ENCODE assay signal across 26 mouse cellular contexts in genomic region chr11:84610774-84611624, GRCm38 (mm10).
A peak's percentile ranks its signal among the peaks of the same experiment; 100 is the strongest.
DNase-seq lines count a peak whose midpoint lies in the region; ATAC-seq and TF ChIP-seq lines count a peak whose summit lies in the region.
"Had no signal": no experiment of that assay in that cellular context is flagged by ENCODE, and none has a peak within 500 bp of the region (broad histone marks: within the 10 kb centered on the region; RNA-seq: fewer than 3 reads in every experiment).

No protein-coding gene starts in this region.

- in situ Hi-C loops in CH12.LX (cut with MboI; ENCODE audit: low pct_ligation_motif_present, low pct_unique_long_range_greater_than_20kb, low sequenced_read_pairs), result no loop called here

- H3K36me3 ChIP-seq in hindbrain, embryonic 14.5 days (replicated peaks; ENCODE audit: control insufficient read depth, insufficient read depth), result no peaks in the 10 kb centered on the region
- no peaks in the 10 kb centered on the region for H3K36me3 ChIP-seq in hindbrain, embryonic 12.5 days
- H3K36me3 ChIP-seq in kidney, embryonic 16.5 days (ENCODE audit: insufficient read depth, low read length), result no peaks in the 10 kb centered on the region
- no peaks in the 10 kb centered on the region for H3K36me3 ChIP-seq in CH12.LX (replicated peaks in 1 of 2; ENCODE audit: control insufficient read depth in 1 of 2, insufficient read depth in 1 of 2, low read length in 1 of 2)
- H3K36me3 ChIP-seq in liver, postnatal 0 days (replicated peaks; ENCODE audit: insufficient read depth, low read length), result no peaks in the 10 kb centered on the region
- H3K36me3 ChIP-seq: embryonic facial prominence, embryonic 12.5 days; forebrain, embryonic 15.5 days; limb, embryonic 13.5 days had no signal

- WGBS in hindbrain, embryonic 14.5 days, result 52% methylated on average over 7 of the region's 7 CpGs
- WGBS in hindbrain, embryonic 12.5 days, result 59% methylated on average over 7 of the region's 7 CpGs
- 24% methylated on average over 7 of the region's 7 CpGs for WGBS in kidney, embryonic 16.5 days
- WGBS in liver, postnatal 0 days (ENCODE audit: insufficient replicate concordance), result 69% methylated on average over 7 of the region's 7 CpGs

- no peak overlapping the region for H3K4me3 ChIP-seq in hindbrain, embryonic 14.5 days (replicated peaks; ENCODE audit: low read length)
- H3K4me3 ChIP-seq in hindbrain, embryonic 12.5 days, result no peak overlapping the region
- H3K4me3 ChIP-seq in kidney, embryonic 16.5 days (ENCODE audit: low read length), result no peak overlapping the region
- H3K4me3 ChIP-seq in CH12.LX (replicated peaks in 1 of 3; ENCODE audit: low read depth in 2 of 3, low read length in 2 of 3, poor library complexity in 1 of 3), result no peak overlapping the region
- no peak overlapping the region for H3K4me3 ChIP-seq in liver, postnatal 0 days (ENCODE audit: low read depth, low read length)
- H3K4me3 ChIP-seq: embryonic facial prominence, embryonic 12.5 days; forebrain, embryonic 15.5 days; gastrocnemius, adult 2 months; limb, embryonic 13.5 days had no signal

- dilution Hi-C loops in CH12.LX (cut with MboI; ENCODE audit: extremely low pct_ligation_motif_present, extremely low pct_unique_long_range_greater_than_20kb, low sequenced_read_pairs), result no loop called here

- no peak for TF ChIP-seq CTCF in CH12.LX (conservative IDR thresholded peaks at IDR 0.05 in 1 of 2, IDR thresholded peaks at IDR 0.05 in 1 of 2; ENCODE audit: low read depth in 2 of 2, low read length in 2 of 2)
- no peak for TF ChIP-seq CTCF in brain, embryonic 14.5 days (IDR thresholded peaks at IDR 0.05; ENCODE audit: borderline replicate concordance, extremely low read depth, insufficient read depth, insufficient read length)
- no peak for TF ChIP-seq CTCF in liver, postnatal 0 days (IDR thresholded peaks at IDR 0.05; ENCODE audit: low read depth)

- H3K4me2 ChIP-seq in hindbrain, embryonic 14.5 days (replicated peaks), result no peak overlapping the region
- H3K4me2 ChIP-seq in hindbrain, embryonic 12.5 days (replicated peaks), result no peak overlapping the region
- no peak overlapping the region for H3K4me2 ChIP-seq in kidney, embryonic 16.5 days (replicated peaks; ENCODE audit: low read depth, low read length)
- peak overlapping the region; percentile 24; the same call in 1 of the 2 replicates for H3K4me2 ChIP-seq in CH12.LX (ENCODE audit: insufficient read depth, low read depth, poor library complexity, severe bottlenecking)
- H3K4me2 ChIP-seq in liver, postnatal 0 days (ENCODE audit: low read depth, low read length), result no peak overlapping the region
- H3K4me2 ChIP-seq: embryonic facial prominence, embryonic 12.5 days; forebrain, embryonic 15.5 days; heart, embryonic 11.5 days; limb, embryonic 13.5 days; liver, embryonic 11.5 days; midbrain, embryonic 11.5 days had no signal

- TF ChIP-seq POLR2A in CH12.LX (IDR thresholded peaks at IDR 0.05; ENCODE audit: low read depth, low read length), result no peak
- TF ChIP-seq POLR2A in brain, embryonic 14.5 days (IDR thresholded peaks at IDR 0.05; ENCODE audit: borderline replicate concordance, extremely low read depth, insufficient read depth, insufficient read length, poor library complexity, severe bottlenecking), result no peak

- peak overlapping the region; percentile 51; the same call in 1 of the 2 replicates for H3K27ac ChIP-seq in hindbrain, embryonic 14.5 days
- H3K27ac ChIP-seq in hindbrain, embryonic 12.5 days, result no peak overlapping the region
- no peak overlapping the region for H3K27ac ChIP-seq in kidney, embryonic 16.5 days (ENCODE audit: low read length)
- no peak overlapping the region for H3K27ac ChIP-seq in CH12.LX (ENCODE audit: insufficient read depth, low read depth)
- H3K27ac ChIP-seq in liver, postnatal 0 days (ENCODE audit: low read depth), result no peak overlapping the region
- H3K27ac ChIP-seq: embryonic facial prominence, embryonic 12.5 days; forebrain, embryonic 15.5 days; gastrocnemius, adult 2 months; limb, embryonic 13.5 days; stomach, postnatal 0 days had no signal

- DNase-seq in hindbrain, embryonic 14.5 days (ENCODE audit: low spot score), result peak; percentile 46
- no peak for DNase-seq in kidney, adult 11 months
- DNase-seq in CH12.LX (ENCODE audit: extremely low read depth), result no peak
- peak; percentile 65 for DNase-seq in brain, embryonic 14.5 days (ENCODE audit: low read depth)
- no peak for DNase-seq in adrenal gland, postnatal 4 days (ENCODE audit: low spot score in 2 of 2)
- no peak for DNase-seq in liver, postnatal 0 days
- DNase-seq: adrenal gland, adult 8-10 months; cerebellum, adult 11 months; cerebellum, postnatal 36 days; gastrocnemius, adult 2 months; gastrocnemius, postnatal 36 days; heart, adult 18-20 months; heart, postnatal 36 days; layer of hippocampus, adult 9-11 months; lung, postnatal 36 days; right cerebral cortex, postnatal 4 days; thymus, adult 18-20 months had no signal

- no peak for TF ChIP-seq RAD21 in CH12.LX (IDR thresholded peaks at IDR 0.05; ENCODE audit: low read depth, low read length)

- 0 out of 2 replicates have a peak, but pooled peaks cover 9% of the 10 kb centered on the region for H3K4me1 ChIP-seq in hindbrain, embryonic 14.5 days (replicated peaks; ENCODE audit: control insufficient read depth, insufficient read depth, low read length)
- no peaks in the 10 kb centered on the region for H3K4me1 ChIP-seq in hindbrain, embryonic 12.5 days
- peaks cover 12% of the 10 kb centered on the region for H3K4me1 ChIP-seq in kidney, embryonic 16.5 days (ENCODE audit: insufficient read depth, low read length)
- peaks cover 2 to 6% of the 10 kb centered on the region in 2 experiments; a peak in 3 of 4 replicates for H3K4me1 ChIP-seq in CH12.LX (ENCODE audit: control insufficient read depth in 1 of 2, insufficient read depth in 2 of 2)
- no peaks in the 10 kb centered on the region for H3K4me1 ChIP-seq in liver, postnatal 0 days (ENCODE audit: insufficient read depth)
- H3K4me1 ChIP-seq: embryonic facial prominence, embryonic 12.5 days; limb, embryonic 13.5 days had no signal

- ATAC-seq in hindbrain, embryonic 14.5 days (ENCODE audit: low FRiP score), result peak; percentile 62; the same call in 1 of the 2 replicates
- ATAC-seq in hindbrain, embryonic 12.5 days (ENCODE audit: low FRiP score), result no peak
- peak; percentile 67 for ATAC-seq in kidney, embryonic 16.5 days (ENCODE audit: low FRiP score, low TSS enrichment)
- ATAC-seq in liver, postnatal 0 days, result no peak
- ATAC-seq: forebrain, embryonic 15.5 days had no signal

- no peaks in the 10 kb centered on the region for H3K9me3 ChIP-seq in hindbrain, embryonic 14.5 days (ENCODE audit: control insufficient read depth, low read length)
- no peaks in the 10 kb centered on the region for H3K9me3 ChIP-seq in hindbrain, embryonic 12.5 days (replicated peaks)
- no peaks in the 10 kb centered on the region for H3K9me3 ChIP-seq in kidney, embryonic 16.5 days (ENCODE audit: low read length)
- H3K9me3 ChIP-seq in CH12.LX (replicated peaks; ENCODE audit: low read length), result no peaks in the 10 kb centered on the region
- H3K9me3 ChIP-seq in liver, postnatal 0 days (ENCODE audit: low read length), result no peaks in the 10 kb centered on the region
- H3K9me3 ChIP-seq: embryonic facial prominence, embryonic 12.5 days; forebrain, embryonic 15.5 days; limb, embryonic 13.5 days had no signal

- H3K79me2 ChIP-seq in CH12.LX (replicated peaks; ENCODE audit: control insufficient read depth, extremely low read depth, insufficient read depth, poor library complexity, severe bottlenecking), result no peaks in the 10 kb centered on the region

- H3K9ac ChIP-seq in hindbrain, embryonic 14.5 days, result no peak overlapping the region
- no peak overlapping the region for H3K9ac ChIP-seq in hindbrain, embryonic 12.5 days
- H3K9ac ChIP-seq in kidney, embryonic 16.5 days (replicated peaks; ENCODE audit: low read length), result no peak overlapping the region
- H3K9ac ChIP-seq in CH12.LX (ENCODE audit: insufficient read depth, low read depth), result no peak overlapping the region
- H3K9ac ChIP-seq in liver, postnatal 0 days (replicated peaks), result no peak overlapping the region
- H3K9ac ChIP-seq: embryonic facial prominence, embryonic 12.5 days; forebrain, embryonic 15.5 days; limb, embryonic 13.5 days had no signal

- H3K27me3 ChIP-seq in hindbrain, embryonic 14.5 days (ENCODE audit: control insufficient read depth, insufficient read depth, low read length), result peaks cover 7% of the 10 kb centered on the region; the same call in 1 of the 2 replicates
- H3K27me3 ChIP-seq in hindbrain, embryonic 12.5 days, result peaks cover 12% of the 10 kb centered on the region; the same call in 1 of the 2 replicates
- H3K27me3 ChIP-seq in kidney, embryonic 16.5 days (ENCODE audit: insufficient read depth, low read length), result peaks cover 13% of the 10 kb centered on the region; the same call in 1 of the 2 replicates
- peaks cover 73% of the 10 kb centered on the region for H3K27me3 ChIP-seq in CH12.LX (replicated peaks)
- H3K27me3 ChIP-seq in liver, postnatal 0 days (ENCODE audit: insufficient read depth, low read length), result 0 out of 2 replicates have a peak, but pooled peaks cover 4% of the 10 kb centered on the region

- no peak for TF ChIP-seq EP300 in CH12.LX (IDR thresholded peaks at IDR 0.05; ENCODE audit: low read length)
- no peak for TF ChIP-seq EP300 in liver, postnatal 0 days (IDR thresholded peaks at IDR 0.05; ENCODE audit: low read depth)

TF ChIP-seq in CH12.LX, 34 proteins besides CTCF, POLR2A, EP300 and RAD21:
- no peak for TF ChIP-seq MAFK (IDR thresholded peaks at IDR 0.05; ENCODE audit: insufficient replicate concordance, low read length)
- TF ChIP-seq IRF4 (IDR thresholded peaks at IDR 0.05; ENCODE audit: low read depth, low read length), result no peak

Comparison
In these comparisons a context has a peak if more than half of its experiments do, and no peak if none do; other contexts are left out.
1. ATAC-seq: peak in hindbrain, embryonic 14.5 days (single experiment) and kidney, embryonic 16.5 days (single experiment); none in hindbrain, embryonic 12.5 days (single experiment) and liver, postnatal 0 days (single experiment).
2. DNase-seq: peak in hindbrain, embryonic 14.5 days (single experiment) and brain, embryonic 14.5 days (single experiment); none in kidney, adult 11 months (single experiment), CH12.LX (single experiment), adrenal gland, postnatal 4 days (0 of 2) and liver, postnatal 0 days (single experiment).